Mouse (Mus musculus) heart, adult 2 months (tissue): ENCODE data around the gene Gramd1b.

Experiments used
- CTCF ChIP-seq: fragments of 200-600 bp; IDR thresholded peaks from 2 replicates; pipeline ENCODE4 v1.8.1; 2022; ENCODE audit warnings: antibody characterized with exemption, mild to moderate bottlenecking, moderate library complexity
- EP300 ChIP-seq: fragments of 200-500 bp; IDR thresholded peaks from 2 replicates; pipeline ENCODE4 v1.6.1; 2011; ENCODE audit warnings: low read depth, low read length, control low read depth; ENCODE audit not compliant: insufficient read depth
- POLR2A ChIP-seq: fragments of 200-500 bp; IDR thresholded peaks from 2 replicates; pipeline ENCODE4 v1.6.1; 2011; ENCODE audit warnings: mild to moderate bottlenecking, low read depth, low read length, control low read depth; ENCODE audit not compliant: insufficient read depth

DNA sequence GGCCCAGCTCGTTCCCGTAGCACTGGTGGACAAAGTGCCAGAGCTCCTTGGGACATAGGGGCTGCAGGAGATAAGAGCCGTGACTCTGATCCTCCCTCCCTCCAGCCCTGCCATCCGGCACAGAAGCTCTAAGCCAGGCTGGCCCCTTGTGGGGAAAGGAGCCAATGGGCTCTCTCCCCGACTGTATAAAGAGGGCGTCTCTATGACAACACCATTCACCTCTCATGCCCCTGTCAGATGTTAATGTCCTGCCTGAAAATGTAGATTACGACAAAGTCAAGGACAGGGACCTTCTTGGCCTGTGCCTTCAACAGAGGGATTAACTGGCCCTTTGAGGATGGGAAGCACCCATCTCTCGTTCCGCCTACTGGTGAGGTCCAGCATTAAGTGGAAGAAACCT, 219.4 kb downstream of the Gramd1b start:
- TF ChIP-seq CTCF: no peak
- TF ChIP-seq POLR2A: no peak
- TF ChIP-seq EP300: no peak
